Mouse (Mus musculus): ENCODE results near the gene B430306N03Rik. TPM values are rescaled to one million over a fixed set of nuclear protein-coding genes. Genes with fewer than 3 reads are reported as not detected.

B430306N03Rik gene
- polyA plus RNA-seq, 1 experiment from 2014 or later = not detected

- H3K9me3 ChIP-seq (ENCODE audit: control insufficient read depth, low read length) = no peaks in the 10 kb centered on the region
- H3K4me3 ChIP-seq (replicated peaks; ENCODE audit: low read length) = no peak overlapping the region
- ATAC-seq = no peak
- no peak overlapping the region for H3K9ac ChIP-seq (replicated peaks; ENCODE audit: low read depth, low read length)
- no peak overlapping the region for H3K4me2 ChIP-seq (ENCODE audit: low read length)
- no peaks in the 10 kb centered on the region for H3K36me3 ChIP-seq (ENCODE audit: control insufficient read depth, insufficient read depth)
- no peak overlapping the region for H3K27ac ChIP-seq (ENCODE audit: low read length)
- H3K4me1 ChIP-seq (replicated peaks; ENCODE audit: control insufficient read depth, insufficient read depth, low read length) = no peaks in the 10 kb centered on the region
- H3K27me3 ChIP-seq (replicated peaks; ENCODE audit: control insufficient read depth, insufficient read depth, low read length) = no peaks in the 10 kb centered on the region
- WGBS = 91% methylated on average over 11 of the region's 11 CpGs
Observed at GRCm38 (mm10) chr17:48325638-48326037, 9.7 kb downstream of the B430306N03Rik start.

DNA sequence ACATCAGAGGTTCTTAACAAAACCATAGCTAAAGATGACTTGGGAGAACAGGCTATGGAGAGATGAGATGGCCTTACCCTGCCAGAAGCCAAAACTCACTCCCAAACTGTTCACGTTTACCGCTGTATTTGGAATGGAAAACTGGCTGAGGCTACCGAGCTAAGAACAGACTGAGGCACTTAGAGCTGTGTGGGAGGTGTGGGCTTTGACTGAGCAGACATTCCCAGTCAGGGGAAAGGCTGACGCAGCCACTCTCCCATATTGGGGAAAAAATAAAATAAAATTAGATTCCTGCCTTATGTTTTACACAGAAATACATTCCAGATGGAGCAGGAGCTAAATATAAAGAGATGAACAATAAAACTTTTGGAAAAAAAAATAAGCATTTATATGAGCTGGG lies 10.7 kb downstream of the B430306N03Rik start:
- Histone ChIP-seq H3K4me2 (ENCODE audit: low read length) (no peak overlapping the region), H3K27ac (ENCODE audit: low read length) (no peak overlapping the region), H3K4me3 (replicated peaks; ENCODE audit: low read length) (no peak overlapping the region), H3K9ac (replicated peaks; ENCODE audit: low read depth, low read length) (no peak overlapping the region), H3K36me3 (ENCODE audit: control insufficient read depth, insufficient read depth) (no peaks in the 10 kb centered on the region), H3K9me3 (ENCODE audit: control insufficient read depth, low read length) (no peaks in the 10 kb centered on the region), H3K4me1 (replicated peaks; ENCODE audit: control insufficient read depth, insufficient read depth, low read length) (no peaks in the 10 kb centered on the region), H3K27me3 (replicated peaks; ENCODE audit: control insufficient read depth, insufficient read depth, low read length) (no peaks in the 10 kb centered on the region)
- 75% methylated on average over 4 of the region's 4 CpGs for WGBS
- no peak for ATAC-seq

DNA sequence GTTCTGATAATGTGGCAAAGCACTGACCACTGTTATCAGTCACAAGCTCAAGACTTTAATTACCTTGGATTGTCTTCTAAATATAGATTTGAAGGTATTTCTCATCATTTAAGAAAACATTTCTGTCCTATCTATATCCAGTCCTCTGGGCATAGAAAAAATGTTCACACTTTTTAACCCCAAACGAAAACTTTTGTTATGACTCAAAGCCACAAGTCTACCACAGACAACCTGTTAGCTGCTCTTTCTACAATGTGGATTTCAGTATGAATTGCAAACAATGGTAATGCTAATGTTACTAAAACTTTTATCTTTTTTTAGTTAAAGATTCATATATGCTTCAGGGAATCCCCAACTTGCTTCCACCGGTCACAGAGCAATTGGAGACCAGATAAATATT lies 16.6 kb downstream of the B430306N03Rik start:
- 92% methylated on average over 2 of the region's 2 CpGs for WGBS
- no peak overlapping the region for H3K4me2 ChIP-seq (ENCODE audit: low read length)
- no peak overlapping the region for H3K9ac ChIP-seq (replicated peaks; ENCODE audit: low read depth, low read length)
- H3K4me3 ChIP-seq (replicated peaks; ENCODE audit: low read length) = no peak overlapping the region
- no peaks in the 10 kb centered on the region for H3K4me1 ChIP-seq (replicated peaks; ENCODE audit: control insufficient read depth, insufficient read depth, low read length)
- no peaks in the 10 kb centered on the region for H3K36me3 ChIP-seq (ENCODE audit: control insufficient read depth, insufficient read depth)
- no peak overlapping the region for H3K27ac ChIP-seq (ENCODE audit: low read length)
- no peaks in the 10 kb centered on the region for H3K27me3 ChIP-seq (replicated peaks; ENCODE audit: control insufficient read depth, insufficient read depth, low read length)
- no peak for ATAC-seq
- H3K9me3 ChIP-seq (ENCODE audit: control insufficient read depth, low read length) = no peaks in the 10 kb centered on the region

DNA sequence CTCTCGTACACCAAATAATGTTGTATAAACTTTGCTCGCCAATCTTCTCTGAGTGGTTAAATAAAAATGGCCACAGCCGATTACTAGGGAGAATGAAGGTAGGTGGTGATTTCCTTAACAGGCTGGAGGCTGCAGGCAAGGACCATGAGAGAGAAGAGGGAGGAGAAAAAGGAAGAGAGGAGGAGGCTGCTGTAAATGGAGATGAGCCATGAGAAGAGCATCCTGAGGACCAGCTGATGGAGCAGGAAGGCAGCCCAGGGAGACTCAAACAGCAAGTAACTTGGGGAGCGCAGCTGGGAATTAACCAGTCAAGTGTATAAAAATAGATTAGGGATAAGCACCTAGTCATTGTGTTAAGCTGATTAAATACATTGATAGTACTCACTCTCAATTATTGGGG lies 18.2 kb downstream of the B430306N03Rik start:
- no peaks in the 10 kb centered on the region for H3K4me1 ChIP-seq (replicated peaks; ENCODE audit: control insufficient read depth, insufficient read depth, low read length)
- no peaks in the 10 kb centered on the region for H3K9me3 ChIP-seq (ENCODE audit: control insufficient read depth, low read length)
- H3K4me3 ChIP-seq (replicated peaks; ENCODE audit: low read length) = no peak overlapping the region
- H3K36me3 ChIP-seq (ENCODE audit: control insufficient read depth, insufficient read depth) = no peaks in the 10 kb centered on the region
- H3K27me3 ChIP-seq (replicated peaks; ENCODE audit: control insufficient read depth, insufficient read depth, low read length) = no peaks in the 10 kb centered on the region
- WGBS = 86% methylated on average over 4 of the region's 4 CpGs
- no peak overlapping the region for H3K9ac ChIP-seq (replicated peaks; ENCODE audit: low read depth, low read length)
- no peak for ATAC-seq
- no peak overlapping the region for H3K4me2 ChIP-seq (ENCODE audit: low read length)
- no peak overlapping the region for H3K27ac ChIP-seq (ENCODE audit: low read length)

- Histone ChIP-seq H3K4me2 (ENCODE audit: low read length) (no peak overlapping the region), H3K4me3 (replicated peaks; ENCODE audit: low read length) (no peak overlapping the region), H3K27ac (ENCODE audit: low read length) (no peak overlapping the region), H3K9ac (replicated peaks; ENCODE audit: low read depth, low read length) (no peak overlapping the region), H3K36me3 (ENCODE audit: control insufficient read depth, insufficient read depth) (no peaks in the 10 kb centered on the region), H3K4me1 (replicated peaks; ENCODE audit: control insufficient read depth, insufficient read depth, low read length) (no peaks in the 10 kb centered on the region), H3K27me3 (replicated peaks; ENCODE audit: control insufficient read depth, insufficient read depth, low read length) (no peaks in the 10 kb centered on the region), H3K9me3 (ENCODE audit: control insufficient read depth, low read length) (no peaks in the 10 kb centered on the region)
- WGBS = 2% methylated on average over 6 of the region's 6 CpGs
- no peak for ATAC-seq
Observed at GRCm38 (mm10) chr17:48336857-48337256, 20.9 kb downstream of the B430306N03Rik start.

- Histone ChIP-seq H3K9ac (replicated peaks; ENCODE audit: low read depth, low read length) (no peak overlapping the region), H3K36me3 (ENCODE audit: control insufficient read depth, insufficient read depth) (no peaks in the 10 kb centered on the region), H3K9me3 (ENCODE audit: control insufficient read depth, low read length) (no peaks in the 10 kb centered on the region), H3K4me2 (ENCODE audit: low read length) (no peak overlapping the region), H3K4me3 (replicated peaks; ENCODE audit: low read length) (no peak overlapping the region), H3K4me1 (replicated peaks; ENCODE audit: control insufficient read depth, insufficient read depth, low read length) (no peaks in the 10 kb centered on the region), H3K27ac (ENCODE audit: low read length) (no peak overlapping the region), H3K27me3 (replicated peaks; ENCODE audit: control insufficient read depth, insufficient read depth, low read length) (no peaks in the 10 kb centered on the region)
- ATAC-seq = no peak
- WGBS = 61% methylated on average over 1 of the region's 1 CpGs
Observed at GRCm38 (mm10) chr17:48340267-48340666, 24.3 kb downstream of the B430306N03Rik start.

GRCm38 (mm10) chr17:48341947-48342346 lies 26.0 kb downstream of the B430306N03Rik start:
- Histone ChIP-seq H3K4me2 (ENCODE audit: low read length) (no peak overlapping the region), H3K36me3 (ENCODE audit: control insufficient read depth, insufficient read depth) (no peaks in the 10 kb centered on the region), H3K9ac (replicated peaks; ENCODE audit: low read depth, low read length) (no peak overlapping the region), H3K9me3 (ENCODE audit: control insufficient read depth, low read length) (no peaks in the 10 kb centered on the region), H3K4me1 (replicated peaks; ENCODE audit: control insufficient read depth, insufficient read depth, low read length) (no peaks in the 10 kb centered on the region), H3K27me3 (replicated peaks; ENCODE audit: control insufficient read depth, insufficient read depth, low read length) (no peaks in the 10 kb centered on the region), H3K4me3 (replicated peaks; ENCODE audit: low read length) (no peak overlapping the region), H3K27ac (ENCODE audit: low read length) (no peak overlapping the region)
- ATAC-seq = no peak
- WGBS = 78% methylated on average over 3 of the region's 3 CpGs

- H3K4me2 ChIP-seq (ENCODE audit: low read length) = no peak overlapping the region
- no peaks in the 10 kb centered on the region for H3K9me3 ChIP-seq (ENCODE audit: control insufficient read depth, low read length)
- H3K4me3 ChIP-seq (replicated peaks; ENCODE audit: low read length) = no peak overlapping the region
- H3K36me3 ChIP-seq (ENCODE audit: control insufficient read depth, insufficient read depth) = no peaks in the 10 kb centered on the region
- ATAC-seq = no peak
- H3K9ac ChIP-seq (replicated peaks; ENCODE audit: low read depth, low read length) = no peak overlapping the region
- no peak overlapping the region for H3K27ac ChIP-seq (ENCODE audit: low read length)
- H3K4me1 ChIP-seq (replicated peaks; ENCODE audit: control insufficient read depth, insufficient read depth, low read length) = no peaks in the 10 kb centered on the region
- 90% methylated on average over 2 of the region's 2 CpGs for WGBS
- H3K27me3 ChIP-seq (replicated peaks; ENCODE audit: control insufficient read depth, insufficient read depth, low read length) = no peaks in the 10 kb centered on the region
Observed at GRCm38 (mm10) chr17:48343065-48343464, 27.1 kb downstream of the B430306N03Rik start.

DNA sequence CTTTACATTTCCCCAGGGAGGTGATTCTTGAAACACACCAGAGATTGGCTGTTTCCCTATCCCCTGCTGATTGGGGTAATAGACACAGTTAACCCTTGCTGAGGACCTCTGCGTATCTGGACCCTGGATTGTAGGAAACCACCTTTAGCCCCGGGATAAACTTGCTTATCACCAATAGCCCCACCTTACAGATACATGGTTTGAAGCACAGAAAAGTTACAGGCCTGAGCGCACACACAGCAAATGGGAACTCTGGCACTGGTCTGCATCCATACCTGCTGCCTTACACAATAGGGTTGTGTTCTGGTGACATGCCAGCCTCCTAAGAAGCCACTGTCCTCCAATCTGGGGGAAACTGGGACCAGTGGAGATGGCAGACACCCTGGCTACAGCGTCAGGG lies 29.9 kb downstream of the B430306N03Rik start:
- no peaks in the 10 kb centered on the region for H3K36me3 ChIP-seq (ENCODE audit: control insufficient read depth, insufficient read depth)
- ATAC-seq = no peak
- H3K27me3 ChIP-seq (replicated peaks; ENCODE audit: control insufficient read depth, insufficient read depth, low read length) = no peaks in the 10 kb centered on the region
- no peak overlapping the region for H3K4me3 ChIP-seq (replicated peaks; ENCODE audit: low read length)
- no peak overlapping the region for H3K27ac ChIP-seq (ENCODE audit: low read length)
- H3K4me2 ChIP-seq (ENCODE audit: low read length) = no peak overlapping the region
- 83% methylated on average over 4 of the region's 4 CpGs for WGBS
- no peaks in the 10 kb centered on the region for H3K4me1 ChIP-seq (replicated peaks; ENCODE audit: control insufficient read depth, insufficient read depth, low read length)
- H3K9ac ChIP-seq (replicated peaks; ENCODE audit: low read depth, low read length) = no peak overlapping the region
- H3K9me3 ChIP-seq (ENCODE audit: control insufficient read depth, low read length) = no peaks in the 10 kb centered on the region

DNA sequence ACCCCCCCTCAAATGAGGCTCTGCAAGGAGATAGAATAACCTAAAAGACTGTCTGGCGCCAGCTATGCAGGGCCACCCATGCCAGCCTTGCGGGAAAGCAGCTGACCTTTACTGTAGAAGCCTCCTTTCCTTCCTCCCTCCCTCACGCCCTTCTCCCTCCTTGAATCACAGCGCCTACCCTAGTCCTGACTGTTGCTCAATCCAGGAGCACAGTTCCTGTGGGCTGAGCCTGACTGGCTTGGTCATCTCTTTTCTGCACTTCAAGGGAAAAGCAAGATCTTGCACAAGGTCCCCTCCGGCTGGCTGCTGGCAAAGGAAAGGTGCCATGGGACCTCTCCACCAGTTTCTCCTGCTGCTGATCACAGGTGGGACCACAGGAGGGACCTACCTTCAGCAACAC lies 30.3 kb downstream of the B430306N03Rik start, which contains the start of gene Trem2:
TSS of gene Trem2 (plus strand) at position 171 of the 400 bp plus-strand sequence.
- ATAC-seq = no peak
- H3K4me2 ChIP-seq (ENCODE audit: low read length) = no peak within 1 kb of the TSS
- no peaks in the 10 kb centered on the region for H3K36me3 ChIP-seq (ENCODE audit: control insufficient read depth, insufficient read depth)
- no peaks in the 10 kb centered on the region for H3K9me3 ChIP-seq (ENCODE audit: control insufficient read depth, low read length)
- H3K4me3 ChIP-seq (replicated peaks; ENCODE audit: low read length) = no peak within 1 kb of the TSS
- no peak within 1 kb of the TSS for H3K27ac ChIP-seq (ENCODE audit: low read length)
- H3K9ac ChIP-seq (replicated peaks; ENCODE audit: low read depth, low read length) = no peak within 1 kb of the TSS
- 77% methylated on average over 5 of the region's 5 CpGs for WGBS
- no peaks in the 10 kb centered on the region for H3K4me1 ChIP-seq (replicated peaks; ENCODE audit: control insufficient read depth, insufficient read depth, low read length)
- no peaks in the 10 kb centered on the region for H3K27me3 ChIP-seq (replicated peaks; ENCODE audit: control insufficient read depth, insufficient read depth, low read length)

Measured in forebrain, embryonic 16.5 days (tissue).